Mouse (Mus musculus): ENCODE data around the gene Tnks2. TPM values are rescaled to one million over a fixed set of nuclear protein-coding genes. Genes with fewer than 3 reads are reported as not detected.
"Not testable (repeated sequence)": the region's sequence is repeated elsewhere in the genome, so short reads cannot be mapped to it uniquely, and the experiment has no call there.

The Tnks2 gene
- polyA plus RNA-seq, 1 experiment = 46.8 TPM

GRCm38 (mm10) chr19:36857851-36858250 is 23.8 kb downstream of the Tnks2 start:
- H3K27ac ChIP-seq (ENCODE audit: insufficient read depth, low read depth, low read length) = no peak overlapping the region
- no peak overlapping the region for H3K4me3 ChIP-seq (ENCODE audit: insufficient read depth, low read length)
- peaks cover 7% of the 10 kb centered on the region for H3K4me1 ChIP-seq (ENCODE audit: control insufficient read depth, insufficient read depth, low read length)
- TF ChIP-seq CTCF (IDR thresholded peaks at IDR 0.05; ENCODE audit: low read depth, low read length) (no peak), POLR2A (IDR thresholded peaks at IDR 0.05; ENCODE audit: borderline replicate concordance, low read depth, low read length) (no peak)

- no peaks in the 10 kb centered on the region for H3K4me1 ChIP-seq (ENCODE audit: control insufficient read depth, insufficient read depth, low read length)
- H3K27ac ChIP-seq (ENCODE audit: insufficient read depth, low read depth, low read length) = no peak overlapping the region
- no peak for TF ChIP-seq POLR2A (IDR thresholded peaks at IDR 0.05; ENCODE audit: borderline replicate concordance, low read depth, low read length)
- TF ChIP-seq CTCF (IDR thresholded peaks at IDR 0.05; ENCODE audit: low read depth, low read length) = no peak
- no peak overlapping the region for H3K4me3 ChIP-seq (ENCODE audit: insufficient read depth, low read length)
Measured at GRCm38 (mm10) chr19:36860393-36860792, 26.4 kb downstream of the Tnks2 start.

- no peaks in the 10 kb centered on the region for H3K4me1 ChIP-seq (ENCODE audit: control insufficient read depth, insufficient read depth, low read length)
- H3K27ac ChIP-seq (ENCODE audit: insufficient read depth, low read depth, low read length) = no peak overlapping the region
- no peak for TF ChIP-seq CTCF (IDR thresholded peaks at IDR 0.05; ENCODE audit: low read depth, low read length)
- no peak for TF ChIP-seq POLR2A (IDR thresholded peaks at IDR 0.05; ENCODE audit: borderline replicate concordance, low read depth, low read length)
- H3K4me3 ChIP-seq (ENCODE audit: insufficient read depth, low read length) = no peak overlapping the region
Measured at GRCm38 (mm10) chr19:36865905-36866304, 31.9 kb downstream of the Tnks2 start.

GRCm38 (mm10) chr19:36867416-36867815 is 33.4 kb downstream of the Tnks2 start:
- TF ChIP-seq CTCF (IDR thresholded peaks at IDR 0.05; ENCODE audit: low read depth, low read length) = no peak
- no peak for TF ChIP-seq POLR2A (IDR thresholded peaks at IDR 0.05; ENCODE audit: borderline replicate concordance, low read depth, low read length)
- Histone ChIP-seq H3K27ac (ENCODE audit: insufficient read depth, low read depth, low read length) (no peak overlapping the region), H3K4me1 (ENCODE audit: control insufficient read depth, insufficient read depth, low read length) (no peaks in the 10 kb centered on the region), H3K4me3 (ENCODE audit: insufficient read depth, low read length) (no peak overlapping the region)

- H3K27ac ChIP-seq (ENCODE audit: insufficient read depth, low read depth, low read length); H3K4me3 ChIP-seq (ENCODE audit: insufficient read depth, low read length); H3K4me1 ChIP-seq (ENCODE audit: control insufficient read depth, insufficient read depth, low read length): not testable (repeated sequence)
Measured at GRCm38 (mm10) chr19:36868675-36869074, 34.6 kb downstream of the Tnks2 start.

GRCm38 (mm10) chr19:36874651-36875050 is 40.6 kb downstream of the Tnks2 start:
- Histone ChIP-seq H3K4me3 (ENCODE audit: insufficient read depth, low read length) (no peak overlapping the region), H3K4me1 (ENCODE audit: control insufficient read depth, insufficient read depth, low read length) (no peaks in the 10 kb centered on the region), H3K27ac (ENCODE audit: insufficient read depth, low read depth, low read length) (no peak overlapping the region)
- no peak for TF ChIP-seq CTCF (IDR thresholded peaks at IDR 0.05; ENCODE audit: low read depth, low read length)
- no peak for TF ChIP-seq POLR2A (IDR thresholded peaks at IDR 0.05; ENCODE audit: borderline replicate concordance, low read depth, low read length)

GRCm38 (mm10) chr19:36877329-36877728 is 43.3 kb downstream of the Tnks2 start:
- Histone ChIP-seq H3K4me1 (ENCODE audit: control insufficient read depth, insufficient read depth, low read length) (no peaks in the 10 kb centered on the region), H3K27ac (ENCODE audit: insufficient read depth, low read depth, low read length) (no peak overlapping the region), H3K4me3 (ENCODE audit: insufficient read depth, low read length) (no peak overlapping the region)
- TF ChIP-seq CTCF (IDR thresholded peaks at IDR 0.05; ENCODE audit: low read depth, low read length) (no peak), POLR2A (IDR thresholded peaks at IDR 0.05; ENCODE audit: borderline replicate concordance, low read depth, low read length) (no peak)

GRCm38 (mm10) chr19:36878743-36879495 is 44.9 kb downstream of the Tnks2 start:
- no peak overlapping the region for H3K27ac ChIP-seq (ENCODE audit: insufficient read depth, low read depth, low read length)
- H3K4me3 ChIP-seq (ENCODE audit: insufficient read depth, low read length) = no peak overlapping the region
- no peaks in the 10 kb centered on the region for H3K4me1 ChIP-seq (ENCODE audit: control insufficient read depth, insufficient read depth, low read length)
- TF ChIP-seq CTCF (IDR thresholded peaks at IDR 0.05; ENCODE audit: low read depth, low read length) (no peak), POLR2A (IDR thresholded peaks at IDR 0.05; ENCODE audit: borderline replicate concordance, low read depth, low read length) (no peak)

GRCm38 (mm10) chr19:36883119-36883518 is 49.1 kb downstream of the Tnks2 start:
- no peak overlapping the region for H3K27ac ChIP-seq (ENCODE audit: insufficient read depth, low read depth, low read length)
- TF ChIP-seq CTCF (IDR thresholded peaks at IDR 0.05; ENCODE audit: low read depth, low read length) (no peak), POLR2A (IDR thresholded peaks at IDR 0.05; ENCODE audit: borderline replicate concordance, low read depth, low read length) (no peak)
- H3K4me3 ChIP-seq (ENCODE audit: insufficient read depth, low read length) = no peak overlapping the region
- no peaks in the 10 kb centered on the region for H3K4me1 ChIP-seq (ENCODE audit: control insufficient read depth, insufficient read depth, low read length)

- TF ChIP-seq POLR2A (IDR thresholded peaks at IDR 0.05; ENCODE audit: borderline replicate concordance, low read depth, low read length) (no peak), CTCF (IDR thresholded peaks at IDR 0.05; ENCODE audit: low read depth, low read length) (no peak)
- Histone ChIP-seq H3K4me3 (ENCODE audit: insufficient read depth, low read length) (no peak overlapping the region), H3K27ac (ENCODE audit: insufficient read depth, low read depth, low read length) (no peak overlapping the region), H3K4me1 (ENCODE audit: control insufficient read depth, insufficient read depth, low read length) (no peaks in the 10 kb centered on the region)
Measured at GRCm38 (mm10) chr19:36886316-36886715, 52.3 kb downstream of the Tnks2 start.
